Mouse (Mus musculus): ENCODE results near the gene Rnf220. TPM values are rescaled to one million over a fixed set of nuclear protein-coding genes. Genes with fewer than 3 reads are reported as not detected.

The Rnf220 gene
- polyA plus RNA-seq, 1 experiment from 2014 or later = 76.0 TPM

DNA sequence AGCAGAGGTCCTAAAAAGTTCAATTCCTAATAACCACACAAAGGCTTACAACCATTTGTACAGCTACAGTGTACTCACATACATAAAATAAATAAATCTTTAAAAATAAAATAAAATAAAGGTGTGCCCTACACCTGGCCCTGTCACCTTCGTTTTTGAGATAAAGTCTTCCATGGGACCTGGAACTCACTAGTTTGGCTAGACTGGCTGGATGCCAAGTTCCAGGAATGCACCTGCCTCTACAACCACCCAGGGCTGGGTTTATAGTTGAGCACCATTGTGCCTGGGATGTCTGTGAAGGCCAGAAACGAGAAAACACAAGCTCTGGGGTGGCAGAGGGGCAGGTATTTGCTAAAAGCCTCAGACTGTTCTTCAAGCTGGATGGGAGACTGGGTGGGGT is 257.7 kb downstream of the Rnf220 start:
- H3K36me3 ChIP-seq (ENCODE audit: insufficient read depth, low read length) = no peaks in the 10 kb centered on the region
- 34% methylated on average over 2 of the region's 2 CpGs for WGBS
- ATAC-seq (ENCODE audit: low FRiP score, low TSS enrichment) = no peak
- no peak overlapping the region for H3K9ac ChIP-seq (replicated peaks; ENCODE audit: low read length)
- peaks cover 4% of the 10 kb centered on the region; the same call in 1 of the 2 replicates for H3K4me1 ChIP-seq (ENCODE audit: insufficient read depth, low read length)
- no peak overlapping the region for H3K4me2 ChIP-seq (replicated peaks; ENCODE audit: low read depth, low read length)
- 0 out of 2 replicates have a peak, but pooled peaks cover 4% of the 10 kb centered on the region for H3K9me3 ChIP-seq (ENCODE audit: low read length)
- H3K4me3 ChIP-seq (ENCODE audit: low read length) = no peak overlapping the region
- no peak overlapping the region for H3K27ac ChIP-seq (ENCODE audit: low read length)
- no peaks in the 10 kb centered on the region for H3K27me3 ChIP-seq (ENCODE audit: insufficient read depth, low read length)

GRCm38 (mm10) chr4:117235822-117236221 is 261.0 kb downstream of the Rnf220 start:
- no peak overlapping the region for H3K4me3 ChIP-seq (ENCODE audit: low read length)
- WGBS = 46% methylated on average over 4 of the region's 4 CpGs
- H3K9me3 ChIP-seq (ENCODE audit: low read length) = 0 out of 2 replicates have a peak, but pooled peaks cover 4% of the 10 kb centered on the region
- no peak for ATAC-seq (ENCODE audit: low FRiP score, low TSS enrichment)
- H3K9ac ChIP-seq (replicated peaks; ENCODE audit: low read length) = no peak overlapping the region
- H3K4me2 ChIP-seq (replicated peaks; ENCODE audit: low read depth, low read length) = no peak overlapping the region
- H3K36me3 ChIP-seq (ENCODE audit: insufficient read depth, low read length) = no peaks in the 10 kb centered on the region
- no peak overlapping the region for H3K27ac ChIP-seq (ENCODE audit: low read length)
- H3K4me1 ChIP-seq (ENCODE audit: insufficient read depth, low read length) = peaks cover 4% of the 10 kb centered on the region; the same call in 1 of the 2 replicates
- no peaks in the 10 kb centered on the region for H3K27me3 ChIP-seq (ENCODE audit: insufficient read depth, low read length)

DNA sequence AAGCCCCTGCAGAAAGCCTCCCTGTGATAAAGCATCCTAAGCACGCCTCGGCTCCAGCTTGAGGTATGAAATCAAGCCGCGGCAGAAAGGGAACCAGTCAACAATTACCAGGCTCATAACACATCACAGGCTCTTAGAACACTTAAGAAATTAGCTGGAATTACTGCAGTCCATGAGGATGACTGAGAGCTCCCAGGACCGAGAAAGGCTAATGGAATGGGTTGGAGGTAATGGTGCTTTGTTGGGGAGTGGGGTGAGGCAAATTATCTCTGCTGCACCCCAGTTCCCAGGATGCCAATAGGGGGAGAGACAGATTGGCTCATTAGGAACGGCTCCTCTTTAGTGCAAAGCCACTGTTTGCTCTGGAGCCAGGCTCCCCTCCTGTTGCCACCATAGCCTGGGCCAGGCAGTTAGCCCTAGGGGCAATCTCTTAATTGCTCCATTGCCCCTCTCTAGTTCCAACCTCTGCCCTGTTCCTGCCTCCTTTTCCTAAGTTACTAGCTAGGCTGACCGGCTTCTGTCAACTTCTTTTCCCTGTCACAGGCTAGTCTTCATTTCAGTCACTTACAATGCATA is 262.6 kb downstream of the Rnf220 start:
- Histone ChIP-seq H3K4me2 (replicated peaks; ENCODE audit: low read depth, low read length) (no peak overlapping the region), H3K27ac (ENCODE audit: low read length) (no peak overlapping the region), H3K4me1 (ENCODE audit: insufficient read depth, low read length) (peaks cover under 1% of the 10 kb centered on the region; the same call in 1 of the 2 replicates), H3K4me3 (ENCODE audit: low read length) (no peak overlapping the region), H3K27me3 (ENCODE audit: insufficient read depth, low read length) (no peaks in the 10 kb centered on the region), H3K9me3 (ENCODE audit: low read length) (0 out of 2 replicates have a peak, but pooled peaks cover 7% of the 10 kb centered on the region), H3K9ac (replicated peaks; ENCODE audit: low read length) (no peak overlapping the region), H3K36me3 (ENCODE audit: insufficient read depth, low read length) (no peaks in the 10 kb centered on the region)
- no peak for ATAC-seq (ENCODE audit: low FRiP score, low TSS enrichment)
- WGBS = 22% methylated on average over 7 of the region's 7 CpGs

- Histone ChIP-seq H3K9me3 (ENCODE audit: low read length) (0 out of 2 replicates have a peak, but pooled peaks cover 3% of the 10 kb centered on the region), H3K4me2 (replicated peaks; ENCODE audit: low read depth, low read length) (no peak overlapping the region), H3K27ac (ENCODE audit: low read length) (no peak overlapping the region), H3K9ac (replicated peaks; ENCODE audit: low read length) (no peak overlapping the region), H3K4me3 (ENCODE audit: low read length) (no peak overlapping the region), H3K36me3 (ENCODE audit: insufficient read depth, low read length) (no peaks in the 10 kb centered on the region), H3K4me1 (ENCODE audit: insufficient read depth, low read length) (no peaks in the 10 kb centered on the region), H3K27me3 (ENCODE audit: insufficient read depth, low read length) (no peaks in the 10 kb centered on the region)
- ATAC-seq (ENCODE audit: low FRiP score, low TSS enrichment) = no peak
- WGBS = 65% methylated on average over 2 of the region's 2 CpGs
Measured at GRCm38 (mm10) chr4:117231208-117231607, 265.6 kb downstream of the Rnf220 start.

DNA sequence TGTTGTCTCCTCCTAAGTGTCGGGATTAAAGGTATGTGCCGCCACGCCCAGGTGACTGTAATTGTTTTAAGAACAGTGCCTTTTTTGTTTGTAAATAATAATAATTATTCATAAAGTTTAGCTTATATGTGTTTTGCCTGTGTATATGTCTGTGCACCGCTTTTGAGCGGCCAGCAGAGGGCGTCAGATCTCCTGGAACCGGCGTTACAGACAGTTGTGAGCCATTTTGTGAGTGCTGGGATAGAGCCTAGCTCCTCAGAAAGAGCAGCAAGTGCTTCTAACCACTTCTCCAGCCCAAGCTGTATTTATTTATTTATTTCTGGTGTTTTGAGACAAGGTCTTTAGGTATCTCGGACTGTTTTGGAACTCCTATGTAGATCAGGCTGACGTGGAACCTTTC is 266.5 kb downstream of the Rnf220 start:
- ATAC-seq (ENCODE audit: low FRiP score, low TSS enrichment) = no peak
- H3K9me3 ChIP-seq (ENCODE audit: low read length) = 0 out of 2 replicates have a peak, but pooled peaks cover 3% of the 10 kb centered on the region
- H3K4me2 ChIP-seq (replicated peaks; ENCODE audit: low read depth, low read length) = no peak overlapping the region
- H3K4me3 ChIP-seq (ENCODE audit: low read length) = no peak overlapping the region
- H3K27me3 ChIP-seq (ENCODE audit: insufficient read depth, low read length) = no peaks in the 10 kb centered on the region
- H3K27ac ChIP-seq (ENCODE audit: low read length) = no peak overlapping the region
- 61% methylated on average over 10 of the region's 10 CpGs for WGBS
- no peak overlapping the region for H3K9ac ChIP-seq (replicated peaks; ENCODE audit: low read length)
- no peaks in the 10 kb centered on the region for H3K4me1 ChIP-seq (ENCODE audit: insufficient read depth, low read length)
- H3K36me3 ChIP-seq (ENCODE audit: insufficient read depth, low read length) = no peaks in the 10 kb centered on the region

DNA sequence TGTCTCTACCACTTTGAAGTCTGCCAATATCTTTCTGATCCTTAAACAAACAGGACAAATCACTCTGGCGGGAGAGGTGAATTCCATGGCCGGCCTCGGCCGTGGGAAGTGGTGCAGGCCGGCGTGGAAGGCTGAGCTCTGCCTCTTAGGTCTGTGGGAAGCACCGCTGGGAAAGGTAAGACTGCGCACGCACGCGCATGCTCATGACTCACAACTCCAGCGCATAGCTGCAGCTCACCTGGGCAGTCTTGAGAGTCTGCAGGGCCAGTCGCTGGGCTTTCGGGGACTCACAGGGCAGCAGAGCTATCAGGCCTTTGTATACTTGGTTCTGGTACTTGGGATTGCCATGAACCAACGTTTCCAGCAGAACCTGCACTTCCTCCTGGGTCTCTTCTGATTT is 267.3 kb downstream of the Rnf220 start:
- no peaks in the 10 kb centered on the region for H3K36me3 ChIP-seq (ENCODE audit: insufficient read depth, low read length)
- no peak for ATAC-seq (ENCODE audit: low FRiP score, low TSS enrichment)
- H3K4me1 ChIP-seq (ENCODE audit: insufficient read depth, low read length) = no peaks in the 10 kb centered on the region
- no peak overlapping the region for H3K4me2 ChIP-seq (replicated peaks; ENCODE audit: low read depth, low read length)
- 0 out of 2 replicates have a peak, but pooled peaks cover 3% of the 10 kb centered on the region for H3K9me3 ChIP-seq (ENCODE audit: low read length)
- no peak overlapping the region for H3K4me3 ChIP-seq (ENCODE audit: low read length)
- no peak overlapping the region for H3K27ac ChIP-seq (ENCODE audit: low read length)
- no peak overlapping the region for H3K9ac ChIP-seq (replicated peaks; ENCODE audit: low read length)
- WGBS = 64% methylated on average over 15 of the region's 15 CpGs
- no peaks in the 10 kb centered on the region for H3K27me3 ChIP-seq (ENCODE audit: insufficient read depth, low read length)

DNA sequence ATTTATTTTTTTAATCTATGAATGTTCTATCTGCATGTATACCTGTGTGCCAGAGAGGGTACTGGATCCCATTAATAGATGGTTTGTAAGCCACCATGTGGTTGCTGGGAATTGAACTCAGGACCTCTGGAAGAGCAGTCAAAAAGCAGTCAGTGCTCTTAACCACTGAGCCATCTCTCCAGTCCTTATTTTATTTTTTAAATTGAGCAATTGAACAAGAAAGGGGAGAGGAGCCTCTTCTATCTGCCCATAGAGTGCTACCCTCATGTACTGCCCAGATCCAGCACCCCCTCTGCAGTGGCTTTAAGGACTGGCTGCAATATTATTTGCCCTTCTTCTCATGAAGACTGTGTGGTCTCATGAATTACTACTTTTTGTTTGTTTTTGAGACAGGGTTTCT is 271.6 kb downstream of the Rnf220 start:
- Histone ChIP-seq H3K9ac (replicated peaks; ENCODE audit: low read length) (no peak overlapping the region), H3K27me3 (ENCODE audit: insufficient read depth, low read length) (no peaks in the 10 kb centered on the region), H3K4me2 (replicated peaks; ENCODE audit: low read depth, low read length) (no peak overlapping the region), H3K9me3 (ENCODE audit: low read length) (0 out of 2 replicates have a peak, but pooled peaks cover under 1% of the 10 kb centered on the region), H3K27ac (ENCODE audit: low read length) (no peak overlapping the region), H3K36me3 (ENCODE audit: insufficient read depth, low read length) (no peaks in the 10 kb centered on the region), H3K4me1 (ENCODE audit: insufficient read depth, low read length) (no peaks in the 10 kb centered on the region), H3K4me3 (ENCODE audit: low read length) (no peak overlapping the region)
- no peak for ATAC-seq (ENCODE audit: low FRiP score, low TSS enrichment)

GRCm38 (mm10) chr4:117224122-117224521 is 272.7 kb downstream of the Rnf220 start:
- 70% methylated on average over 8 of the region's 8 CpGs for WGBS
- H3K9me3 ChIP-seq (ENCODE audit: low read length) = no peaks in the 10 kb centered on the region
- no peak overlapping the region for H3K4me3 ChIP-seq (ENCODE audit: low read length)
- H3K36me3 ChIP-seq (ENCODE audit: insufficient read depth, low read length) = no peaks in the 10 kb centered on the region
- no peak for ATAC-seq (ENCODE audit: low FRiP score, low TSS enrichment)
- H3K27ac ChIP-seq (ENCODE audit: low read length) = no peak overlapping the region
- no peaks in the 10 kb centered on the region for H3K27me3 ChIP-seq (ENCODE audit: insufficient read depth, low read length)
- H3K9ac ChIP-seq (replicated peaks; ENCODE audit: low read length) = no peak overlapping the region
- H3K4me2 ChIP-seq (replicated peaks; ENCODE audit: low read depth, low read length) = no peak overlapping the region
- peaks cover 3% of the 10 kb centered on the region; the same call in 1 of the 2 replicates for H3K4me1 ChIP-seq (ENCODE audit: insufficient read depth, low read length)

DNA sequence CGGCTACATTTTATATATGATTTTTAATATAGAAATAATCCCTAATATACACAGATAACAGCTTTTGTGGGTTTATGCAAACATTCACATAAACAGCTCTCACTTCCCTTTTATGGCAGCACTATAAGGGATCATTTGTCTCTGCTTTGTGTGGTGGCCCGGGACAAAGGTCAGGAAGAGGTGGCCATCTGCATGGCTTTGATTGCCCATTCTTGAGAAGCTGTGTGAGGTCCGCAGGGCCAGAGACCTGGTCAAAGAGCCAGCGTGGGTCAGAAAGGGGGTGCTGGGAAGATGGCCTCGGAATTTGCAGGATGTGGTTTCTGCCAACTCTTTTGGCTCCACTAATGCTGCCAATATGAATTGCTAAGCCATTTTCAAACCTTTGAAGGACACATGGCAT is 273.9 kb downstream of the Rnf220 start:
- no peak for ATAC-seq (ENCODE audit: low FRiP score, low TSS enrichment)
- H3K4me3 ChIP-seq (ENCODE audit: low read length) = no peak overlapping the region
- H3K9me3 ChIP-seq (ENCODE audit: low read length) = no peaks in the 10 kb centered on the region
- H3K4me2 ChIP-seq (replicated peaks; ENCODE audit: low read depth, low read length) = no peak overlapping the region
- peaks cover 8% of the 10 kb centered on the region for H3K4me1 ChIP-seq (ENCODE audit: insufficient read depth, low read length)
- no peaks in the 10 kb centered on the region for H3K27me3 ChIP-seq (ENCODE audit: insufficient read depth, low read length)
- 25% methylated on average over 5 of the region's 5 CpGs for WGBS
- H3K36me3 ChIP-seq (ENCODE audit: insufficient read depth, low read length) = no peaks in the 10 kb centered on the region
- no peak overlapping the region for H3K27ac ChIP-seq (ENCODE audit: low read length)
- H3K9ac ChIP-seq (replicated peaks; ENCODE audit: low read length) = no peak overlapping the region

GRCm38 (mm10) chr4:117221836-117222235 is 275.0 kb downstream of the Rnf220 start:
- H3K4me3 ChIP-seq (ENCODE audit: low read length) = no peak overlapping the region
- H3K36me3 ChIP-seq (ENCODE audit: insufficient read depth, low read length) = no peaks in the 10 kb centered on the region
- no peak overlapping the region for H3K4me2 ChIP-seq (replicated peaks; ENCODE audit: low read depth, low read length)
- H3K9ac ChIP-seq (replicated peaks; ENCODE audit: low read length) = no peak overlapping the region
- H3K9me3 ChIP-seq (ENCODE audit: low read length) = no peaks in the 10 kb centered on the region
- H3K4me1 ChIP-seq (ENCODE audit: insufficient read depth, low read length) = peaks cover 8% of the 10 kb centered on the region
- no peak overlapping the region for H3K27ac ChIP-seq (ENCODE audit: low read length)
- WGBS = 87% methylated on average over 9 of the region's 9 CpGs
- no peak for ATAC-seq (ENCODE audit: low FRiP score, low TSS enrichment)
- H3K27me3 ChIP-seq (ENCODE audit: insufficient read depth, low read length) = no peaks in the 10 kb centered on the region

Data from kidney, embryonic 16.5 days (tissue).